In genomic region chr6:121498819-121499535, GRCm38 (mm10) we compare ENCODE assay signal across 10 mouse cellular contexts. TPM values are rescaled to one million over a fixed set of nuclear protein-coding genes. Genes with fewer than 3 reads are reported as not detected.
DNase-seq lines count a peak whose midpoint lies in the region; ATAC-seq lines count a peak whose summit lies in the region.
"Had no signal": no experiment of that assay in that cellular context is flagged by ENCODE, and none has a peak within 500 bp of the region (broad histone marks: within the 10 kb centered on the region; RNA-seq: fewer than 3 reads in every experiment).

No protein-coding gene starts in this region.

- no peaks in the 10 kb centered on the region for H3K4me1 ChIP-seq in forebrain, embryonic 14.5 days (ENCODE audit: control insufficient read depth, insufficient read depth, low read length)
- peaks cover 5% of the 10 kb centered on the region; the same call in 1 of the 2 replicates for H3K4me1 ChIP-seq in limb, embryonic 10.5 days
- H3K4me1 ChIP-seq: embryonic facial prominence, embryonic 13.5 days; liver, embryonic 13.5 days had no signal

- H3K9ac ChIP-seq in forebrain, embryonic 14.5 days (ENCODE audit: low read length) = no peak overlapping the region
- H3K9ac ChIP-seq: embryonic facial prominence, embryonic 13.5 days; liver, embryonic 13.5 days had no signal

- H3K9me3 ChIP-seq in forebrain, embryonic 14.5 days (replicated peaks; ENCODE audit: control insufficient read depth, low read length) = no peaks in the 10 kb centered on the region
- no peaks in the 10 kb centered on the region for H3K9me3 ChIP-seq in limb, embryonic 10.5 days (replicated peaks)
- H3K9me3 ChIP-seq: embryonic facial prominence, embryonic 13.5 days; liver, embryonic 13.5 days had no signal

- WGBS in forebrain, embryonic 14.5 days = 17% methylated on average over 9 of the region's 9 CpGs
- WGBS in limb, embryonic 10.5 days = 18% methylated on average over 9 of the region's 9 CpGs

- H3K4me2 ChIP-seq in forebrain, embryonic 14.5 days (ENCODE audit: low read length) = no peak overlapping the region
- H3K4me2 ChIP-seq: embryonic facial prominence, embryonic 13.5 days; liver, embryonic 13.5 days had no signal

- H3K4me3 ChIP-seq in forebrain, embryonic 14.5 days (ENCODE audit: low read depth, low read length) = no peak overlapping the region
- no peak overlapping the region for H3K4me3 ChIP-seq in limb, embryonic 10.5 days
- H3K4me3 ChIP-seq: embryonic facial prominence, embryonic 13.5 days; liver, embryonic 13.5 days had no signal

- H3K36me3 ChIP-seq in forebrain, embryonic 14.5 days (ENCODE audit: control insufficient read depth, insufficient read depth, low read length) = no peaks in the 10 kb centered on the region
- no peaks in the 10 kb centered on the region for H3K36me3 ChIP-seq in limb, embryonic 10.5 days
- H3K36me3 ChIP-seq: embryonic facial prominence, embryonic 13.5 days; liver, embryonic 13.5 days had no signal

- no peak overlapping the region for H3K27ac ChIP-seq in forebrain, embryonic 14.5 days (ENCODE audit: low read depth, low read length)
- H3K27ac ChIP-seq in limb, embryonic 10.5 days = peak overlapping the region; percentile 57; the same call in 1 of the 2 replicates
- H3K27ac ChIP-seq: embryonic facial prominence, embryonic 13.5 days; liver, embryonic 13.5 days had no signal

- ATAC-seq in forebrain, embryonic 14.5 days = peak; percentile 76
- no peak for ATAC-seq in activated CD4-positive, CD25-positive, alpha-beta regulatory T cell, adult 4 months
- ATAC-seq in megakaryocyte progenitor cell, adult 5-6 weeks (replicated peaks; ENCODE audit: poor library complexity) = no peak; the same call in 1 of the 2 replicates

- DNase-seq in thymus, postnatal 4 days = peak; percentile 8
- no peak for DNase-seq in thymus, adult 18-20 months
- peak; percentile 46 for DNase-seq in forebrain, embryonic 14.5 days (ENCODE audit: low spot score)
- DNase-seq in limb, embryonic 10.5 days (ENCODE audit: low spot score) = peak; percentile 39
- no peak for DNase-seq in spleen, postnatal 36 days (ENCODE audit: low spot score in 2 of 2)
- DNase-seq in lung, postnatal 25 days (ENCODE audit: low spot score) = no peak
- DNase-seq: liver, embryonic 13.5 days had no signal

- H3K27me3 ChIP-seq in forebrain, embryonic 14.5 days (replicated peaks; ENCODE audit: control insufficient read depth, insufficient read depth, low read length) = no peaks in the 10 kb centered on the region
- no peaks in the 10 kb centered on the region for H3K27me3 ChIP-seq in limb, embryonic 10.5 days (ENCODE audit: low read depth, poor library complexity, severe bottlenecking)
- H3K27me3 ChIP-seq: embryonic facial prominence, embryonic 13.5 days; liver, embryonic 13.5 days had no signal

RNA-seq across cellular contexts. Expression of gene Iqsec3, which starts 25.5 kb away (rescaled TPM):
- polyA plus RNA-seq in forebrain, embryonic 14.5 days (2014; fragmentation: Nextera tagmentation; extraction: Ambion mirVana) = 2.9 and 4.8 TPM in 2 replicates
- 0.03 TPM in 2 replicates for polyA plus RNA-seq in limb, embryonic 10.5 days (2016; fragmentation: Nextera tagmentation; extraction: Ambion mirVana)
- polyA plus RNA-seq in activated CD4-positive, CD25-positive, alpha-beta regulatory T cell, adult 4 months (2017; shearing (Covaris generic)) = not detected
- not detected in 2 replicates for total RNA-seq in megakaryocyte progenitor cell, adult 5-6 weeks (2015)
- not detected in 2 replicates for total RNA-seq in megakaryocyte progenitor cell, adult 5-6 weeks (2017)
- polyA plus RNA-seq: liver, embryonic 13.5 days had no signal

Comparison
In these comparisons a context has a peak if more than half of its experiments do, and no peak if none do; other contexts are left out.
1. DNase-seq: peak in thymus, postnatal 4 days (single experiment), forebrain, embryonic 14.5 days (single experiment) and limb, embryonic 10.5 days (single experiment); none in thymus, adult 18-20 months (0 of 2), spleen, postnatal 36 days (0 of 2) and lung, postnatal 25 days (single experiment).